Mouse (Mus musculus) Muller cell, postnatal 12 days (primary cell): ENCODE results near the gene Slit3.

Source experiments
- DNase-seq: peaks from one replicate; pipeline ENCODE4 v3.0.0-alpha.2; 2015; ENCODE audit errors: inconsistent ontology term

Gene Slit3

DNA sequence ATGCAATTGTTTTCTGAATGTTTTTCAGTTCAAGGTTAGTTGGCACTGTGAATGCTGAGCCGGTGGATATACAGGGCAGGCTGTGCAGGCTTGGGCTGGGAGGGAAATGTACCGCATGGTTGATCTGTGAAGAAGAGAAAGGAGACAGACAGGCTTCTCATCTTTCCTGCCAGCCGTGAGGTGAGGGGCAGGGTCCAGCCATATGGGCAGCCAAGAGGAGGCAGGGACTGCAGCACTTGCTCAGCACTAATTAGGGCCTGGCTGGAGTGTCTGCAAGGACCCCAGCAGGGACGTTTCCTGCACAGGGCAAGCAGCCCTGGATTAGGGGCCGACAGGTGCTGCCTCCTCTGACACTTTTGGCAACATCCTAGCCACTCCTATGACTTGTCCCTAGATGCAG, 184.1 kb downstream of the Slit3 start:
- no peak for DNase-seq

GRCm38 (mm10) chr11:35305910-35306309, 184.9 kb downstream of the Slit3 start:
- no peak for DNase-seq

- no peak for DNase-seq
These were observed 185.9 kb downstream of the Slit3 start for GRCm38 (mm10) chr11:35306922-35307321.

GRCm38 (mm10) chr11:35307992-35308391, 187.0 kb downstream of the Slit3 start:
- DNase-seq: no peak

- no peak for DNase-seq
These were observed 194.5 kb downstream of the Slit3 start for GRCm38 (mm10) chr11:35315449-35316028.

GRCm38 (mm10) chr11:35317221-35317620, 196.2 kb downstream of the Slit3 start:
- no peak for DNase-seq

GRCm38 (mm10) chr11:35317775-35318432, 196.9 kb downstream of the Slit3 start:
- DNase-seq: no peak

DNA sequence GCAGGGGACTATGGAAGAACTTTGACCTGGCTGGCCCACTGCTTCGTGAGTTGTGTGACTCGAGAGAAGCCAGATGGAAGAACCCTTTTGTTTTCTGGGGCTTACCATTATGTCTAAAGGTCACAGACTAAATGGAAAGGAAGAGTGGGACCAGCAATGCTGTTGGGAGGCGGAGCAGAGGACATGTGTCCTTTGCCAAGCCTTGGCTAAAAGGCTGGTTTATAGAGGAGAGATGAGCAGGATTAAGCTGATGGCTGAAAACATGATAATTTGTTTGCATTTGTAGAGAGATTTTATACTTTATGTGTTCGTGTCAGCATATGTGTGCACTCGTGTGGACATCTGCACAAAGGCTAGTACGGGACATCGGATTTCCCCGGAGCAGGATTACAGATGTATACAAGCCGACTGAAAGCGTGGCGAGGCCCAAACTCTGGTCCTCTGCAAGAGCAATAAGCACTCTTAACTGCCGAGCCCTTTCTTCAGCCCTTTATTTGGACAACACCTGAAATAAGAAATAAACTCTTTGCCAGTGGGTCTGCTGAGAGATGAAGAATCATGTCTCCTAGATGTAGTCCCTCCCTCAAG, 197.5 kb downstream of the Slit3 start:
- no peak for DNase-seq

DNA sequence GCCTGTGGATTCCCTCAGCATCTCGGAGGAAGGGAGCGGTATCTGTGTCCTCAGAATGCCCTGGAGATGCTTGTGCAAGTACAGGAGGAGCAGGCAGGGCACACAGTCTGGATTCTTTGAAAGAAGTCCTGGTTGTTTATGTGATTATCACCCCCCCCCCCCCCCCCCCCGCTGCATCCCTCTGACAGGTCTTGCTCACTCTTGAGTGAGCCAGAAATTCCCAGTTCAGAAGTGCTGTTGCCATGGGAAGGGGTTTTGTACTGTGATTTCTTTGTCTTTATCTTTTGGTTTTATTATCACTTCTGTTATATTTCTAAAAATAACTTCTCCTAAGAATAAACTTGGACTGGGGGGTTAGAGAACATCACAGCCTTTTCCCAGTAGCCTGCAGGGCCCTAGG, 199.5 kb downstream of the Slit3 start:
- no peak for DNase-seq

DNA sequence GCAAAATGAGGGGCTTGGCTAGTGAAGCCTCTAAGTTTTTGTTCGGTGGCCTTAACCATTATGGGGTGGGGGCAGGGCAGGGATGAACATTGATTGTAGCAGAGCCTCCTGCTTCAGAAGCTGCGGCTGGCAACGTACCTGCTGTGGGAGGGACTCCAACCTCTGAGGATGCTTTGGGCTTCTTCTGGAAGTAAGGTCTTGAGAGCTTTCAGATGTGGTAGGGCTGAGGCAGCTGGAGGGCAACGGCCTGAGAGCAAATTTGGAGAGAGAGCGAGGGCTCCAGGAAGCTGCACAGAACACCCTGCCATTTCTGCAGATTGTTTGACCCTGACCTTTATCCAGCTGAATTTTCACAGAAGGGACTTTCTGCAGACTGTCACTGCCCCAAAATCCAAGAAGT, 203.4 kb downstream of the Slit3 start:
- DNase-seq: no peak

DNA sequence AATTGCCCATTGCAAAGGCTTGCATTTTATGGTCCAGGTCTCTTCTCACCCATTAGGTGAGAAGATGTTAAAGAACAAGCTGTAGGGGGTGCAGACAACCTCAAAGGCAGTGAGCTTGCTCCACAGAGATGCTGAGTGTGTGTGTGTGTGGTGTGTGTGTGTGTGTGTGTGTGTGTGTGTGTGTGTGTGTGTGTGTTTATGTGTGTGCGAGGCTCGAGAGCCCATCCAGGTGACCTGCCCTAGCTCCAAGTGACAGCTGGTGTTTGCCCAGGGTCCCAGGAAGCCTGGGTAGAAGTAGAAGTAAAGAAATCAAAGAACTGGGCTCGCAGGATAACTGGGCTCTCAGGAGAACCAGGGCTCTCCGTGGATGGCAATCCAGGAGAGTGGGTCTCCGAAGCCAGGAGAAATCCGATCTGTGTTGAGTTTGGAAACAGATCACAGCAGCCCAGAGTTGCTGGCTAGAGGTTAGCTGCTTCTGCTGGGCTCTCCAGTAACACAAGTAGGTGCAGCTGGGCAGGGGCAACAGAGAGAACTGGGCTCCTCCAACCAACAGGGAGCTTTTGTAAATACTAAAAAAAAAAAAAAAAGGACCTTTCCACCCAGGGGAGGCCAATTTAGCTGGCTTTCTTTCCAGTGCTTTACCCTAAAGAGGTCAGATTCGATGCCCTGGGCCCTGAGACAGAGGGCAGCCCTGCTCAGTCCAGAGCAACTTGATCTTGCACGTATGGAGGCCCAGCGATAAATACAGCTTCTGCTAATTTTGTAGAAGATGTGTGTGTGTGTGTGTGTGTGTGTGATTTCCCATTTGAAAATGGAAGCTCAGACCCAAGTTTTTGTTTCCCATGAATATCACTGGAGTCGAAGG, 204.3 kb downstream of the Slit3 start:
- no peak for DNase-seq

DNA sequence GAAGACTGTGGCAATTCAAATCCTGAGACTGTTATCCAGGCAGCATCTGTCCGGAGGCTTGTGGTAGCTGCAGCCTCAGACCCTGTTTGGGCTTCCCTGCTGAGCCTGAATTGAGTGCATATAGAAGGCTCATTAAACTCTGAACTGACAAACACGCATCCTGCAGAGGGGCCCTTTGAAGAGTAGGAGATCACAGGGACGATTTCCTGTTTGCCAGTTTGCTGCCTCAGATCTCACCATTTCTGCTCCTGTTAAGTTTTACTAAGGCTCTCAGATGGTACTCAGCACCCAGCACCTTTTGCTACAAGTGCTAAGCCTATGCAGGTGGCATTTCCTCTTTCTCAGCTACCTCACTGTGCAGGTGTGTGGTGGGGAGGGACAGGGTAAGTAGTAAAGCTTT, 205.3 kb downstream of the Slit3 start:
- no peak for DNase-seq

GRCm38 (mm10) chr11:35327899-35328298, 206.9 kb downstream of the Slit3 start:
- DNase-seq: peak; percentile 62

- DNase-seq: no peak
These were observed 210.5 kb downstream of the Slit3 start for GRCm38 (mm10) chr11:35331476-35331875.

GRCm38 (mm10) chr11:35336558-35336957, 215.5 kb downstream of the Slit3 start:
- DNase-seq: no peak

GRCm38 (mm10) chr11:35337493-35337892, 216.5 kb downstream of the Slit3 start:
- no peak for DNase-seq

DNA sequence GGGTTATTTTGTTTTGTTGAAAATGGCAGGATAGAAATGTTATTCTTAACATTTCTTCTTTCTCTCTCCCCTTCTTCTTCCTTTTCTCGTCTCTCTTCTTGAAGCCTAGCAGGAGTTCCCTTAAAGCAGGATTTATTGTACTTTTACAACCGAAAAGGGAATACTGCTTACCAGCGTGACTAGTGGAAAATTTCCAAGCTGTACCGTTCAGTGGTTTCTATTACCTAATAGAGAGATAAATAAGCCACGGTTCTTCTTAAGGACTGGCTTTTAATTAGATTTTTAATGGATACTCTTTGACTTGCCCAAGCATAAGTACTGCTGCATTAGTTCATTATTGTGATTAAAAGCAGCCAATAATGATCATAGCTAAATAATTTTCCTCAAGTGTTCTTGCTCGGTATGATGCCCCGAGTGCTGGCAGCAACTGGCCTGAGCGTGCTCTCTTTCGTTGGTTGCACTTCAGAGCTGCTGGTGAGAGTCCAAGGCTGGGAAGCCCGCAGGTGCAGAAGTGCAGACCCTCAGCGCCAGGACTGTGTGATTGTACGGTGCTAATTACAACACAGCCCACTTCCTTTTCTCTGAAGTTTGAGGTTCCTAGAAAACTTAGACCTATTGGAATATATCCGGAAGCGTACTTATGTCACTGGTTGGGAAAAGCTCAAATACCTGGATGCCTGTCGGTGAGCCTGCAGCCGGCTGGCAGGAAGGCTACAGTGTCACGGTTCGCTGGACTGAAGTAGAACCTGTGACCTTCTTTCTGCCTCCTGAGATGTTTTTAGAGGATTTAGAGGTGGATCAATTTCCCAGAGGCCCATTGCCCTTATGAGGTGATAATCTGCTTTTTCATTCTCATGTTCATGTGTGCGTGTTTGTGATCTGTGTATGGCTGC, 217.1 kb downstream of the Slit3 start:
- DNase-seq: no peak

GRCm38 (mm10) chr11:35340752-35341151, 219.7 kb downstream of the Slit3 start:
- DNase-seq: no peak

DNA sequence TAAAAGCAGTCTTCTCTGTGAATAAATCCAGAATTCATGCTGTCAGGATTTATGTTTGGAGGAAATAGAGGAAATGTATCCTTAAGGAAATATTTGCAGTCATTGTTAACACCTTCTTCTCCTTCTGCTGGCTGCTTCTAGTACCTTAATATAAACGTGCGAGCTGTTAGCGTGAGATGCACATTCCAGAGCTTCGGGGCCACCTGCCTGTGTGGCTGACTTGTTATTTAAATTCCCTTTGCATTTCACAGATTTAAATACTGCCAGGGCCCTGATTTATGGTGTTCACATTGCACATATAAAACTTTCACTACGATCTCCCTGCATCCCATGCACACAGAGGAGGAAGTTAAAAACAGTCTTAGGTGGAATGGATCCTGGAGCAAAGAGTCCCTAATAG, 221.5 kb downstream of the Slit3 start:
- DNase-seq: no peak

- DNase-seq: no peak
These were observed 224.9 kb downstream of the Slit3 start for GRCm38 (mm10) chr11:35345696-35346480.

DNA sequence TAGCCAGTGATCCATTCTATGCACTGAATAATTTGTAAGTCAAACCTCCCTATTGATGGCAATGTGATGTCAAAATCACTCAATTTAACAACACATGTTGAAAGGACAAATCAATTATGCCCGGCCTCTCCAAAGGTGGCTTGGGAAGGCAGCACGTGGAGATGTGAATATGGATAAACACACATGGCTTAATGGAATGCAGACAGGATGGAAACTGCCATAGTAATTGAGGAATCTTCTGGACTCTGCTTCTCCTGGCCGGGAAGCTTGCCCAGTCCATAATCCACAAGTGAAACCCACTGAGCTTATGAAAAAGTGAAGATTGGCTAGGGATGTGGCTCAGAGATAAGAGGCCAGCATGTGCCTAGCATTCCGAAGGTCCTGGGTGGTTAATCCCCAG, 227.1 kb downstream of the Slit3 start:
- DNase-seq: peak; percentile 49
